Mouse (Mus musculus): ENCODE results near the gene Ffar3. TPM values are rescaled to one million over a fixed set of nuclear protein-coding genes. Genes with fewer than 3 reads are reported as not detected.

Gene Ffar3
- polyA plus RNA-seq, 1 experiment: not detected

DNA sequence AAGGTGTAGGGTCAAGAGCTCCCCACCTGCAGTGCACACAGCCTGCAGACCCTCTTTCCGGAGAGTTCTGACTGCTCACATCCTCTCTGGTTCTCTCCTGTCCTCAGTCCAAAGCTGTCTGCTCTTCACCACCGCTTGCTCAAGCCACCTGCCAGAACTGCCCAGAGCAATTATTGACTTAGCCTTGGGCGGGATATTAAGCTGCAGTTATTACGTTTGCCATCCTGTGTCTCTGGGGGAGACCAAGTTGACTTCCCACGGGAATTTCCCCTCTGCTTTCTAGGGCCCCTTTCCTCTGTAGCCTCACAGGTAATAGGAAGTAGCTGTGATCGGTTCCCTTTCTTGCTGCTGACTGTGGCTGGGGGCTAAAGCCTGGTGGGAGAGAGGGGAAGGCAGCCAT lies 35.8 kb downstream of the Ffar3 start:
- no peak for TF ChIP-seq CTCF (IDR thresholded peaks at IDR 0.05; ENCODE audit: borderline replicate concordance, extremely low read depth, insufficient read depth, insufficient read length)
- no peak for TF ChIP-seq POLR2A (IDR thresholded peaks at IDR 0.05; ENCODE audit: borderline replicate concordance, extremely low read depth, insufficient read depth, insufficient read length, poor library complexity, severe bottlenecking)
- DNase-seq (ENCODE audit: low read depth): no peak

DNA sequence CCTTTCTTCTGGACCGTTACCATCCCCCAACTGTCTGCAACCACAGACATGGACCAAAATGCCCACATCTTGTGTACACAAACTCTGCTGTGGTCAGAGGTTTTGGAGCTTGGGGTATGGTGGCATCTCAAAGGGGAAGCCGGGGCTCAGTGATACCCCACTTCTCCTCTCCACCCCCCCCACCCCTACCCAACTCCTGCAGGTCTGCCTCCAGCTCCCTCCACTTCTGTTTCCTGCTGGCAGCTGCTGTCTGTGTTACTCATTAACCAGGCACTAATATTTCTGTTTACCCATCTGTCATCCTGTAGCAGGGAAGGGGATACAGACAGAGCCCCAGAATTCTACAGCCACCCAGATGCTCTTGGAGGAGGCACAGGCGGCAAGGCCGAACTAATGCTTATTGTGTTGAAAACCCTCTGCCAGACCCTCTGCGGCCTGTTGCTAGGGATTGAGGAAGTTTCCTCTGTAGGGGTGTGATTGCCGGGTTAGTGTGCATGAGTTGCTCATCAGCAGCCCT lies 43.6 kb downstream of the Ffar3 start:
- DNase-seq (ENCODE audit: low read depth): peak; percentile 54
- TF ChIP-seq CTCF (IDR thresholded peaks at IDR 0.05; ENCODE audit: borderline replicate concordance, extremely low read depth, insufficient read depth, insufficient read length): no peak
- TF ChIP-seq POLR2A (IDR thresholded peaks at IDR 0.05; ENCODE audit: borderline replicate concordance, extremely low read depth, insufficient read depth, insufficient read length, poor library complexity, severe bottlenecking): no peak

DNA sequence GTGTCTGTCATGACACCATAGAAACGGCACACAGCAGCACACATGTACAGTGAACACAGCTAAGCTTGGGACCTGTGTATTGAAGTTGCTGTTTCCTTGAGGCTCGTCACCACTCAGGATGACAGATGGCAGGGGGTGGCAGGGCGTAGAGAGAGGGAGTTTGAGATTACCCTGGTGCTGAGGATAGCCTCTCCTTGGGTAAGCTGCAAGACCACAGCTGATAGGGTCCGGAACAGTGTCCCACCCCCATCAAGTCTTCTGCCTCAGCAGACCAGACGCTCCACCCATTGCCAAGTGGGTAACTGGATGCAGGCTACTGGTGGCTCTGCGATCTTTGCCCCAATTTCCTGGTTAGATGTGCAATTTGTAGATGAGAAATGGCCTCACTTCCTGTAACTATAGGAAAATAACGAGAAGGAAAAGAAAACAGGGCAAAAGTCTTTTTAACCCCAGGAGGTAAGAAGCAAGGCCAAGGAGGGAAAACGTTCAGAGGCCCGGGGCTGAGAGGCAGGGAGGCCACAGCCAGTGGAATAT lies 44.2 kb downstream of the Ffar3 start:
- DNase-seq (ENCODE audit: low read depth): no peak
- no peak for TF ChIP-seq POLR2A (IDR thresholded peaks at IDR 0.05; ENCODE audit: borderline replicate concordance, extremely low read depth, insufficient read depth, insufficient read length, poor library complexity, severe bottlenecking)
- TF ChIP-seq CTCF (IDR thresholded peaks at IDR 0.05; ENCODE audit: borderline replicate concordance, extremely low read depth, insufficient read depth, insufficient read length): no peak

DNA sequence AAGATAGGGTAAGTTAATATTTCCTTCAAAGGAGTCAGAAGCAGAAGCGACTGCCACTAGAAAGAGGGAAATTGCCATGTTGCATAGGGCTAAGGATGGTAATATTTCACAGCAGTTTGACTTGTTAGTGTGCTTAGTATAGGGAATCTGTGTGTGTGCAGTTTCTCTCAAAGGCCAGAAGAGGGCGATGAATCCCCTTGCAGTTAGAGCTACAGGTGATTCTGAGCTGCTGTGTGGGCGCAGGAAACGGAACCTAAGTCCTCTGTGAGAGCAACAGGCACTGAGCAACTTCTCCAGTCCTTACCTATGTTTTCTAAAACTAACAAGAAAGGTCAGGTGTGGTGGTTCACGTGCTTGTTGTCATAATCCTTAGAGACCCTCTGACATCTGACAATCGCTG lies 45.7 kb downstream of the Ffar3 start:
- TF ChIP-seq POLR2A (IDR thresholded peaks at IDR 0.05; ENCODE audit: borderline replicate concordance, extremely low read depth, insufficient read depth, insufficient read length, poor library complexity, severe bottlenecking) (no peak), CTCF (IDR thresholded peaks at IDR 0.05; ENCODE audit: borderline replicate concordance, extremely low read depth, insufficient read depth, insufficient read length) (no peak)
- no peak for DNase-seq (ENCODE audit: low read depth)

GRCm38 (mm10) chr7:30805924-30806323 lies 50.1 kb downstream of the Ffar3 start:
- no peak for DNase-seq (ENCODE audit: low read depth)

More at GRCm38 (mm10) chr7:30805924-30806323, 50.1 kb downstream of the Ffar3 start:
- TF ChIP-seq POLR2A (IDR thresholded peaks at IDR 0.05; ENCODE audit: borderline replicate concordance, extremely low read depth, insufficient read depth, insufficient read length, poor library complexity, severe bottlenecking) (no peak), CTCF (IDR thresholded peaks at IDR 0.05; ENCODE audit: borderline replicate concordance, extremely low read depth, insufficient read depth, insufficient read length) (peak; percentile 35; the same call in 1 of the 2 replicates)

Other genes with a start within 250 kb of the Ffar3 start
- gene Upk1a, start 243.3 kb downstream of the Ffar3 start, polyA plus RNA-seq (2012; rRNA removed): 2.7 and 3.9 TPM in 2 replicates
- gene Cox6b1, start 230.0 kb downstream of the Ffar3 start, polyA plus RNA-seq (2012; rRNA removed): 823 and 962 TPM in 2 replicates
- not detected in 2 replicates for gene Etv2, start 220.3 kb downstream of the Ffar3 start, polyA plus RNA-seq (2012; rRNA removed)
- 91.6 and 103 TPM in 2 replicates for gene Rbm42, start 205.9 kb downstream of the Ffar3 start, polyA plus RNA-seq (2012; rRNA removed)
- 21.9 and 36.6 TPM in 2 replicates for gene Haus5, start 191.2 kb downstream of the Ffar3 start, polyA plus RNA-seq (2012; rRNA removed)
- gene Pmis2, start 184.6 kb downstream of the Ffar3 start, polyA plus RNA-seq (2012; rRNA removed): not detected in 2 replicates
- 0.32 TPM in 1 of 2 replicates, not detected in the other for gene 2200002J24Rik, start 157.3 kb downstream of the Ffar3 start, polyA plus RNA-seq (2012; rRNA removed)
- 1.7 and 2.4 TPM in 2 replicates for gene Atp4a, start 144.0 kb downstream of the Ffar3 start, polyA plus RNA-seq (2012; rRNA removed)
- 187 and 251 TPM in 2 replicates for gene Tmem147, start 126.6 kb downstream of the Ffar3 start, polyA plus RNA-seq (2012; rRNA removed)
- gene Gapdhs, start 112.5 kb downstream of the Ffar3 start, polyA plus RNA-seq (2012; rRNA removed): 0.50 TPM in 1 of 2 replicates, not detected in the other
- 5.1 and 8.8 TPM in 2 replicates for gene Sbsn, start 104.7 kb downstream of the Ffar3 start, polyA plus RNA-seq (2012; rRNA removed)
- gene Dmkn, start 92.4 kb downstream of the Ffar3 start, polyA plus RNA-seq (2012; rRNA removed): 3.5 and 14.2 TPM in 2 replicates
- gene Krtdap, start 68.3 kb downstream of the Ffar3 start, polyA plus RNA-seq (2012; rRNA removed): 5.6 and 30.7 TPM in 2 replicates
- 0.13 and 0.46 TPM in 2 replicates for gene Ffar2, start 32.4 kb downstream of the Ffar3 start, polyA plus RNA-seq (2012; rRNA removed)
- not detected in 2 replicates for gene Ffar1, start 5.4 kb upstream of the Ffar3 start, polyA plus RNA-seq (2012; rRNA removed)
- gene Cd22, start 24.2 kb upstream of the Ffar3 start, polyA plus RNA-seq (2012; rRNA removed): 0.05 TPM in 1 of 2 replicates, not detected in the other
- 2.1 and 2.2 TPM in 2 replicates for gene Mag, start 58.7 kb upstream of the Ffar3 start, polyA plus RNA-seq (2012; rRNA removed)
- not detected in 2 replicates for gene Hamp2, start 68.5 kb upstream of the Ffar3 start, polyA plus RNA-seq (2012; rRNA removed)
- not detected in 2 replicates for gene Hamp, start 87.9 kb upstream of the Ffar3 start, polyA plus RNA-seq (2012; rRNA removed)
- gene Usf2, start 100.6 kb upstream of the Ffar3 start, polyA plus RNA-seq (2012; rRNA removed): 165 and 170 TPM in 2 replicates
- gene Lsr, start 117.3 kb upstream of the Ffar3 start, polyA plus RNA-seq (2012; rRNA removed): 19.8 TPM in 2 replicates
- 0.37 and 0.42 TPM in 2 replicates for gene Fam187b, start 117.6 kb upstream of the Ffar3 start, polyA plus RNA-seq (2012; rRNA removed)
- gene Fxyd5, start 186.3 kb upstream of the Ffar3 start, polyA plus RNA-seq (2012; rRNA removed): 10.3 and 12.5 TPM in 2 replicates
- 51.6 and 74.4 TPM in 2 replicates for gene Fxyd7, start 195.3 kb upstream of the Ffar3 start, polyA plus RNA-seq (2012; rRNA removed)
- 8.5 and 12.6 TPM in 2 replicates for gene Fxyd1, start 201.0 kb upstream of the Ffar3 start, polyA plus RNA-seq (2012; rRNA removed)
- 0.74 and 0.79 TPM in 2 replicates for gene Lgi4, start 203.2 kb upstream of the Ffar3 start, polyA plus RNA-seq (2012; rRNA removed)
- gene Fxyd3, start 220.5 kb upstream of the Ffar3 start, polyA plus RNA-seq (2012; rRNA removed): 1.9 TPM in 2 replicates

Data from brain, embryonic 14.5 days (tissue).